Mouse (Mus musculus): ENCODE data around the gene Ppp1r13b.

- TF ChIP-seq POLR2A (IDR thresholded peaks at IDR 0.05; ENCODE audit: borderline replicate concordance, extremely low read depth, low read depth, low read length) = no peak
- TF ChIP-seq CTCF (IDR thresholded peaks at IDR 0.05; ENCODE audit: insufficient read depth, low read length) = no peak
Measured at GRCm38 (mm10) chr12:111887005-111887404, 20.9 kb downstream of the Ppp1r13b start.
